Mouse (Mus musculus): ENCODE results near the gene Nup210l. TPM values are rescaled to one million over a fixed set of nuclear protein-coding genes. Genes with fewer than 3 reads are reported as not detected.
"Not testable (repeated sequence)": the region's sequence is repeated elsewhere in the genome, so short reads cannot be mapped to it uniquely, and the experiment has no call there.

Nup210l gene
- total RNA-seq, 2 experiments from 2014 or later = 0.71 to 0.99 TPM

- peak; percentile 76 for ATAC-seq (replicated peaks; ENCODE audit: poor library complexity)
Measured at GRCm38 (mm10) chr3:90220088-90220487, 116.2 kb downstream of the Nup210l start.

DNA sequence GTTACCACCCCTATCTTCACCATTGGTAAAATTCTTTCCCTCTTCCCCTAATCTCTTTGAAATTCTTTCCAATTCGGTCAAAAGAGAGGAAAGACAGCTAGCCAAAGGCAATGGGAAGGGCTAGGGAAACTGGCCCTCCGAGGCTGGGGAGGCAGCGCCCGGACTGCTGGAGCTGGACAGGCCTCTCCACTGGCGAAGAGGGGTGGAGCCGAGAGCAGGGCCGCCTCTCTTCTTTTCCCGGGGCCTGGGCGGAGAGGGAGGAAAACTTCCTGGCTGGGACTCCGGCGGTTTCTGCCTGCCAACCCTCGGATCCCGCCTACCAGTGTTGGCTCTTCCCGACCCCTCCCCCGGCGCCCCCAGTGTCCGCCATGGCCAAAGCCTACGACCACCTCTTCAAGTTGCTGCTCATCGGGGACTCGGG, 116.6 kb downstream of the Nup210l start:
- peak; percentile 40 for ATAC-seq (replicated peaks; ENCODE audit: poor library complexity)

DNA sequence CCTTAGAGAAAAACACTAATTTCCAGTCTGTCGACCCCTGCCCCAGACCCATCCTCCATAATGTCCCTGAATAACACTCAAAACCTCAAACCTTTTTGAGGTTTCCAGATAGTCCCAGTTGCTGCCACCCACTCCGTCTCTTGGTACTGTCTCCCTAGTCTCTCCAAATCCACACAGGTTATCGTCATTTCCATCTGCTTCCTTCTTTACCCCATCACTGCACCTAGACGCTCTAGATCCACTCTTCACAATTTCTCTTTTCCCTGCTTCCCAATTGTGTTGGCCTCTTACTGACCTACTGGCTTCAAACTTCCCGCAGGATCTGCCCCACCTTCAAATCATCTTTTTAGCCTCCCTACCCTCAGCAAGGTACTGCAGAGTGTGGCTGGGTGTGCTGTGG, 117.2 kb downstream of the Nup210l start:
- ATAC-seq (replicated peaks; ENCODE audit: poor library complexity) = peak; percentile 28; the same call in 1 of the 2 replicates

GRCm38 (mm10) chr3:90222455-90222854, 118.5 kb downstream of the Nup210l start:
- ATAC-seq (replicated peaks; ENCODE audit: poor library complexity) = no peak

- ATAC-seq (replicated peaks; ENCODE audit: poor library complexity) = no peak; the same call in 1 of the 2 replicates
Measured at GRCm38 (mm10) chr3:90222941-90223340, 119.0 kb downstream of the Nup210l start.

GRCm38 (mm10) chr3:90224331-90224730, 120.4 kb downstream of the Nup210l start:
- no peak for ATAC-seq (replicated peaks; ENCODE audit: poor library complexity)

- peak; percentile 24 for ATAC-seq (replicated peaks; ENCODE audit: poor library complexity)
Measured at GRCm38 (mm10) chr3:90231075-90231474, 127.1 kb downstream of the Nup210l start.

DNA sequence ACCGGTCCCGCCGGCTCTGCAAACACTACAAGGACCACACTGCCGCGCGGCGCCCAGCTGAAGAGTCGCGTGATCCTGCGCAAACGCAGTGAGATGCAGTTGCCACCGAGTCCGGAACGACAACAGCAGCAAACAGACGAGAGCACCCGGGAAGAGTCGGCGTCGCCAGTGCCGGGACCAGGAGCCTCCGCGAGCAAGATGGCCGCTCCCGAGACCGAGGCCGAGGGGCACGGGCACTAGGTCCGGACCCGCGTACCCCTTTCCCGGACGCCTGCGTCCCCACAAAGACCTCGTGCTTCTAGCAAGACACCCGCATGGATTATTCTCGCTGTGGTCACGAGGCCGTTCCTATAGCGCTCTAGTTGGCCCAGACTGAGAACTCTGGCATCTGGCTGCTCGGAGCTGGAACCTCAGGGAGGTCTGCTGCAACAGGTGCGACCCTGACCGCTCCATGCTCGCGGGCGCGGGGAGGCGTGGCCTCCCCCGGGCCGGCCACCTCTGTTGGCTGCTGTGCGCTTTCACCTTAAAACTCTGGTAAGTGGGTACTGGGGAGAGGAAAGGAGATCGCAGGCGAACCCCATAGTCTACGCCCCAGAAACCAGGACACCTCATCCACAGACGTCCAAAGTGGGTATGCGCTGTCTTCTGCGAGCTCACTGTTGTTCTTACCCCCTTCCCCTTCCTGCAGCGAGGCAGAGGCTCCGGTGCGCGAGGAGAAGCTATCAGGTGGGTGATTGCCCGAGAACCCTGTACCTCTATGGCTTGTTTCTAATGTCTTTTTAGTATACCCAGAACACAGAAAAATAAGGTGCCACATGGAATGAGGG, 127.8 kb downstream of the Nup210l start, which contains the start of gene Jtb:
Gene Jtb (plus strand): TSS at position 91 of the 827 bp plus-strand sequence.
- peak; percentile 97 for ATAC-seq (replicated peaks; ENCODE audit: poor library complexity)

DNA sequence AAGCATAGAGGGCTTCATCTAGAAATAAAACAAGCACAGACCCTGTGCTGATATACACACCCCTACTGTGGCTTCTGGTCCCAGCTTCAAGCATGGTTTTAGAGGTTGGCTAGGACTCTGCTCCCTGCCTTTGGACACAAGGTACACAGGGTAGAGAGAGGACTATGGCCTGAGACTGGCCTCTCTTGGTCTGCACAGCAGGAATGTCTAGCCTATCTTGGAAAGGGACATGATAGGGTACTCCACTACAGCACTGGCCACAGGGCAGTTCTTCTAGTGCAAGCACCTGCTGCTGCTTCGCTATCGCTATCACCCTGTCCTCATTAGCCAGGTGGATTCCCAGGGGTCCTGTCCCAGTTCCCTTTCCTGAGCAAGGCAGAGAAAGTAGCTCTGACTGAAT, 137.3 kb downstream of the Nup210l start:
- ATAC-seq (replicated peaks; ENCODE audit: poor library complexity) = 0 out of 2 replicates have a peak, but pooled peaks have one; percentile 13

GRCm38 (mm10) chr3:90241669-90242358, 137.9 kb downstream of the Nup210l start:
- ATAC-seq (replicated peaks; ENCODE audit: poor library complexity) = peak; percentile 59

GRCm38 (mm10) chr3:90242984-90243775, 139.2 kb downstream of the Nup210l start, which contains the start of gene Creb3l4:
Creb3l4 (minus strand) TSS chr3:90243512.
- ATAC-seq (replicated peaks; ENCODE audit: poor library complexity) = no peak

GRCm38 (mm10) chr3:90245406-90245805, 141.5 kb downstream of the Nup210l start:
- ATAC-seq (replicated peaks; ENCODE audit: poor library complexity) = no peak

GRCm38 (mm10) chr3:90247630-90247959, 143.7 kb downstream of the Nup210l start:
- peak; percentile 5 for ATAC-seq (replicated peaks; ENCODE audit: poor library complexity)

DNA sequence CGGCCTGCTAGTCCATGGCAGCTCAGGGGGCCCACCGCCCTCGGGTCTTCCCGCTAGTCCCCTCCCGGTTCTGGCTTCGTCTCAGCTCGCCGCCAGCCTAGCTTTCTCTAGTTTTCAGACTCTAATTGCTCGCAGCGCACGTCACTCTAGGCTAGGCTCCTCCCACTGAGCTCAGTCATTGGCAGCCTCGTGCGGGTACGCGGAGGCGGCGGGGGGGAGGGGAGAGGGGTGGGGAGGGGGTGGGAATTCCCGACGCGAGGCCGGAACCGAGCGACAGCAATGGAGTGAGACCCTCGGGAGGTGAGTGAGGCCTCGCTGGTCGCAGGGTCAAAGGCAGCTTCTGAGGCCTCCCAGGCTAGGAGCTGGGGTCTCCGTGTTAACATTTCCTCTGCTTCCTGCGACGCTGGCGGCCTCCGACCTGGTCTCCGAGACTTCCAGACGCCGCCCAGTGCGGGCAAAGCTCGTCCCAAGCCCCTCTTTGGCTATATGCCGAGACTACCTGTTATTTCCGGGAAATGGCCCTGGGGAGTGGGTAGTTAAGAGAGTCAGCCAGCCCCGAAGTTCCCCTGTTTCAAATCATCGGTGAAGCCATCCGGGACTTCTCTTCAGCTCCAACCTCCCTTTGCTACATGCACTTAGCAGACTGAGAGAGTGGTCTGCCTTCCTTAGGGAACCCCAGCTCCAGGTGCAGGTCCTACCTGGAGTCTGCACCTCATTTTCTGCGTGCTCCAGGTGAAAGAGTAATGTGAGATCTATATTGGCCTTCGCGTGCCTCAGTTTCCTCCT, 144.2 kb downstream of the Nup210l start, which contains the start of gene Slc39a1:
Gene Slc39a1 (plus strand): TSS at position 213 of the 786 bp plus-strand sequence.
- ATAC-seq (replicated peaks; ENCODE audit: poor library complexity) = peak; percentile 96

GRCm38 (mm10) chr3:90248746-90249100, 144.8 kb downstream of the Nup210l start:
- peak; percentile 36 for ATAC-seq (replicated peaks; ENCODE audit: poor library complexity)

- no peak for ATAC-seq (replicated peaks; ENCODE audit: poor library complexity)
Measured at GRCm38 (mm10) chr3:90250791-90251190, 146.9 kb downstream of the Nup210l start.

DNA sequence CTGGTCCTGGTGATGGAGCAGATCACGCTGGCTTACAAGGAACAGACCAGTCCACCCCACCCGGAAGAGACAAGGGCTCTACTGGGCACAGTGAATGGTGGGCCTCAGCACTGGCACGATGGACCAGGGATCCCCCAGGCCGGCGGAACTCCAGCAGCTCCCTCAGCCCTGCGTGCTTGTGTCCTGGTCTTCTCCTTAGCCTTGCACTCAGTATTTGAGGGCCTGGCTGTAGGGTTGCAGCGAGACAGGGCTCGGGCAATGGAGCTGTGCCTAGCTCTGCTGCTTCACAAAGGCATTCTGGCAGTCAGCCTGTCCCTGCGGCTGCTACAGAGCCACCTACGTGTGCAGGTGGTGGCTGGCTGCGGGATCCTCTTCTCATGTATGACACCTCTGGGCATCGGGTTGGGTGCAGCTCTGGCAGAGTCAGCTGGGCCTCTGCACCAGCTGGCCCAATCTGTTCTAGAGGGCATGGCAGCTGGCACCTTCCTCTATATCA, 147.8 kb downstream of the Nup210l start:
- ATAC-seq (replicated peaks; ENCODE audit: poor library complexity) = not testable (repeated sequence)

DNA sequence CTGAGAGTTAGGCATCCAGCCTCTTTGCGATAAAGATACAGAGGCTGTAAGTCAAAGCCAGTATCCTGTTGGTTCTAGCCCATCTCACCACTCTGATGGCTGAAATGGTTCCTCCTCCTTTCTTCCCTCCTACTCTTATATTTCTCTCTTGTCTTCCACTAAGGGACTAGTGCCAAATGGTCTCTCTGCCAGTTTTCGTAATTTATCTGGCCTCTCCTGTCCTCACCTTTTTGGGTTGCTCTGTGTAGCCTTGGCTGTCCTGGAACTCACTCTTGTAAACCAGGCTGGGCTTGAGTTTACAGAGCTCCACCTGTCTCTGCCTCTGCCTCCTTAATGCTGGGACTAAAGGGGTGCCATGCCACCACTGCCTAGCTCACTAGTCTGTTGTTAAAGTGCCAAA, 148.7 kb downstream of the Nup210l start:
- ATAC-seq (replicated peaks; ENCODE audit: poor library complexity) = not testable (repeated sequence)

GRCm38 (mm10) chr3:90253174-90253573, 149.2 kb downstream of the Nup210l start:
- ATAC-seq (replicated peaks; ENCODE audit: poor library complexity) = not testable (repeated sequence)
